Mouse (Mus musculus): Measurements from ENCODE around the gene Tmem273.

Tmem273 gene

GRCm38 (mm10) chr14:32785556-32786130, at the start of gene Tmem273:
Tmem273 (plus strand) TSS chr14:32785963.
- DNase-seq (ENCODE audit: low read depth): peak; percentile 21

- DNase-seq (ENCODE audit: low read depth): no peak
Observed at GRCm38 (mm10) chr14:32736561-32736960, 49.2 kb upstream of the Tmem273 start.

- no peak for DNase-seq (ENCODE audit: low read depth)
Observed at GRCm38 (mm10) chr14:32738586-32738985, 47.2 kb upstream of the Tmem273 start.

GRCm38 (mm10) chr14:32748519-32748918, 37.2 kb upstream of the Tmem273 start:
- DNase-seq (ENCODE audit: low read depth): no peak

- no peak for DNase-seq (ENCODE audit: low read depth)
Observed at GRCm38 (mm10) chr14:32750727-32751126, 35.0 kb upstream of the Tmem273 start.

GRCm38 (mm10) chr14:32754286-32754685, 31.5 kb upstream of the Tmem273 start:
- no peak for DNase-seq (ENCODE audit: low read depth)

GRCm38 (mm10) chr14:32762177-32762576, 23.6 kb upstream of the Tmem273 start:
- DNase-seq (ENCODE audit: low read depth): no peak

- no peak for DNase-seq (ENCODE audit: low read depth)
Observed at GRCm38 (mm10) chr14:32770563-32770962, 15.2 kb upstream of the Tmem273 start.

- DNase-seq (ENCODE audit: low read depth): no peak
Observed at GRCm38 (mm10) chr14:32772085-32772484, 13.7 kb upstream of the Tmem273 start.

- peak; percentile 61 for DNase-seq (ENCODE audit: low read depth)
Observed at GRCm38 (mm10) chr14:32772791-32773190, 13.0 kb upstream of the Tmem273 start.

- no peak for DNase-seq (ENCODE audit: low read depth)
Observed at GRCm38 (mm10) chr14:32773456-32773855, 12.3 kb upstream of the Tmem273 start.

- DNase-seq (ENCODE audit: low read depth): no peak
Observed at GRCm38 (mm10) chr14:32776077-32776476, 9.7 kb upstream of the Tmem273 start.

- no peak for DNase-seq (ENCODE audit: low read depth)
Observed at GRCm38 (mm10) chr14:32778362-32778761, 7.4 kb upstream of the Tmem273 start.

- no peak for DNase-seq (ENCODE audit: low read depth)
Observed at GRCm38 (mm10) chr14:32782866-32783265, 2.9 kb upstream of the Tmem273 start.

GRCm38 (mm10) chr14:32784130-32784747, 1.5 kb upstream of the Tmem273 start:
- DNase-seq (ENCODE audit: low read depth): peak; percentile 64

GRCm38 (mm10) chr14:32784748-32785134, 1.0 kb upstream of the Tmem273 start:
- DNase-seq (ENCODE audit: low read depth): no peak

GRCm38 (mm10) chr14:32787691-32788090, 1.9 kb downstream of the Tmem273 start:
- DNase-seq (ENCODE audit: low read depth): no peak

- DNase-seq (ENCODE audit: low read depth): no peak
Observed at GRCm38 (mm10) chr14:32796375-32796774, 10.6 kb downstream of the Tmem273 start.

- no peak for DNase-seq (ENCODE audit: low read depth)
Observed at GRCm38 (mm10) chr14:32797803-32798202, 12.0 kb downstream of the Tmem273 start.

- peak; percentile 20 for DNase-seq (ENCODE audit: low read depth)
Observed at GRCm38 (mm10) chr14:32798355-32798754, 12.6 kb downstream of the Tmem273 start.

- no peak for DNase-seq (ENCODE audit: low read depth)
Observed at GRCm38 (mm10) chr14:32800048-32800447, 14.3 kb downstream of the Tmem273 start.

GRCm38 (mm10) chr14:32801016-32801661, 15.4 kb downstream of the Tmem273 start:
- no peak for DNase-seq (ENCODE audit: low read depth)

- DNase-seq (ENCODE audit: low read depth): no peak
Observed at GRCm38 (mm10) chr14:32801662-32802024, 15.9 kb downstream of the Tmem273 start.

- DNase-seq (ENCODE audit: low read depth): no peak
Observed at GRCm38 (mm10) chr14:32810111-32810510, 24.3 kb downstream of the Tmem273 start.
